Mouse (Mus musculus) bone marrow, adult 2 months (tissue): ENCODE results near the gene Tcerg1l.

Experiments
- CTCF ChIP-seq: fragments of 200-500 bp; IDR thresholded peaks from 2 replicates; pipeline ENCODE4 v1.5.1; 2011; ENCODE audit warnings: low read length, control low read depth; ENCODE audit not compliant: control insufficient read depth, insufficient read depth
- POLR2A ChIP-seq: fragments of 200-500 bp; IDR thresholded peaks from 2 replicates; pipeline ENCODE4 v1.6.1; 2011; ENCODE audit warnings: low read depth, mild to moderate bottlenecking, control low read depth, low read length, borderline replicate concordance; ENCODE audit not compliant: control insufficient read depth

- TF ChIP-seq CTCF (no peak), POLR2A (no peak)
Measured at GRCm38 (mm10) chr7:138442096-138442495, 44.6 kb upstream of the Tcerg1l start.
